Mouse (Mus musculus) lung, embryonic 15.5 days (tissue): ENCODE measurements around the gene Cldn2. TPM values are rescaled to one million over a fixed set of nuclear protein-coding genes. Genes with fewer than 3 reads are reported as not detected.
"Not testable (repeated sequence)": the region's sequence is repeated elsewhere in the genome, so short reads cannot be mapped to it uniquely, and the experiment has no call there.

Source experiments
- ATAC-seq: fragments of 200-750 bp; cut with Nextera tagmentation; 2 replicates; pipeline ENCODE4 v1.8.0; 2017; ENCODE audit warnings: moderate number of reproducible peaks, borderline replicate concordance; ENCODE audit not compliant: low FRiP score, low TSS enrichment; ENCODE audit errors: extremely low read depth
- H3K27ac ChIP-seq: fragments of 300-500 bp; sonication (generic); 2 replicates; pipeline ENCODE4 v1.5.1; 2015; ENCODE audit warnings: moderate library complexity, mild to moderate bottlenecking, inconsistent platforms
- H3K27me3 ChIP-seq: fragments of 300-500 bp; sonication (generic); 2 replicates; pipeline ENCODE4 v1.6.1; 2015; ENCODE audit warnings: inconsistent platforms
- H3K36me3 ChIP-seq: fragments of 300-500 bp; sonication (generic); 2 replicates; pipeline ENCODE4 v1.6.1; 2015; ENCODE audit warnings: inconsistent platforms
- H3K4me1 ChIP-seq: fragments of 300-500 bp; sonication (generic); 2 replicates; pipeline ENCODE4 v1.6.1; 2015; ENCODE audit warnings: inconsistent platforms
- H3K4me2 ChIP-seq: fragments of 300-500 bp; sonication (generic); 2 replicates; pipeline ENCODE4 v1.6.1; 2015; ENCODE audit warnings: inconsistent platforms, mild to moderate bottlenecking, moderate library complexity
- H3K4me3 ChIP-seq: fragments of 300-500 bp; sonication (generic); 2 replicates; pipeline ENCODE4 v1.5.1; 2015; ENCODE audit warnings: mild to moderate bottlenecking, inconsistent platforms
- H3K9ac ChIP-seq: fragments of 300-500 bp; sonication (generic); 2 replicates; pipeline ENCODE4 v1.6.1; 2015; ENCODE audit warnings: inconsistent platforms
- H3K9me3 ChIP-seq: fragments of 300-500 bp; sonication (generic); 2 replicates; pipeline ENCODE4 v1.6.1; 2016; ENCODE audit warnings: inconsistent platforms
- WGBS: fragments of 180-500 bp; shearing (Covaris S2); methylation state at CpG from one replicate; pipeline ENCODE4 v1.1.7; 2015; 5-methylcytosine and 5-hydroxymethylcytosine counted together
- polyA plus RNA-seq: library from polyadenylated mRNA; unstranded; fragments of >200 nt; fragmentation: Nextera tagmentation; extraction: Ambion mirVana; gene quantifications from 2 replicates; pipeline ENCODE4 v1.2.1, GENCODE M21; 2015

The Cldn2 gene
- polyA plus RNA-seq: 0.16 and 0.50 TPM in 2 replicates

GRCm38 (mm10) chrX:139800406-139800878 is at the start of gene Cldn2:
Gene Cldn2 (plus strand): TSS chrX:139800828.
- H3K4me2 ChIP-seq: no peak within 1 kb of the TSS

GRCm38 (mm10) chrX:139751855-139752254 is 48.8 kb upstream of the Cldn2 start:
- Histone ChIP-seq H3K27ac (no peak overlapping the region), H3K36me3 (no peaks in the 10 kb centered on the region), H3K9ac (no peak overlapping the region), H3K4me2 (no peak overlapping the region), H3K27me3 (no peaks in the 10 kb centered on the region), H3K4me1 (no peaks in the 10 kb centered on the region), H3K4me3 (no peak overlapping the region), H3K9me3 (no peaks in the 10 kb centered on the region)
- ATAC-seq: no peak
- 0% methylated on average over 1 of the region's 1 CpGs for WGBS

More at GRCm38 (mm10) chrX:139800406-139800878, at the start of gene Cldn2:
- no peak for ATAC-seq
- H3K27ac ChIP-seq: no peak within 1 kb of the TSS
- no peaks in the 10 kb centered on the region for H3K27me3 ChIP-seq
- H3K36me3 ChIP-seq: no peaks in the 10 kb centered on the region
- H3K9ac ChIP-seq: no peak within 1 kb of the TSS
- no peak within 1 kb of the TSS for H3K4me3 ChIP-seq
- H3K9me3 ChIP-seq: no peaks in the 10 kb centered on the region
- 58% methylated on average over 8 of the region's 8 CpGs for WGBS
- H3K4me1 ChIP-seq: no peaks in the 10 kb centered on the region

- H3K9ac ChIP-seq, H3K9me3 ChIP-seq, H3K27me3 ChIP-seq, H3K4me3 ChIP-seq, H3K4me2 ChIP-seq, H3K27ac ChIP-seq, H3K4me1 ChIP-seq, H3K36me3 ChIP-seq, ATAC-seq: not testable (repeated sequence)
- WGBS: 64% methylated on average over 3 of the region's 3 CpGs
Observed at GRCm38 (mm10) chrX:139758634-139759033, 42.0 kb upstream of the Cldn2 start.

- Histone ChIP-seq H3K36me3 (no peaks in the 10 kb centered on the region), H3K4me3 (no peak overlapping the region), H3K9me3 (no peaks in the 10 kb centered on the region), H3K9ac (no peak overlapping the region), H3K4me1 (no peaks in the 10 kb centered on the region), H3K27ac (no peak overlapping the region), H3K27me3 (no peaks in the 10 kb centered on the region), H3K4me2 (no peak overlapping the region)
- WGBS: 69% methylated on average over 2 of the region's 2 CpGs
- no peak for ATAC-seq
Observed at GRCm38 (mm10) chrX:139762546-139762945, 38.1 kb upstream of the Cldn2 start.

GRCm38 (mm10) chrX:139769975-139770637 is 30.5 kb upstream of the Cldn2 start:
- Histone ChIP-seq H3K27ac (no peak overlapping the region), H3K4me2 (no peak overlapping the region), H3K27me3 (no peaks in the 10 kb centered on the region; the same call in 1 of the 2 replicates), H3K9ac (no peak overlapping the region), H3K36me3 (no peaks in the 10 kb centered on the region), H3K4me1 (0 out of 2 replicates have a peak, but pooled peaks cover 3% of the 10 kb centered on the region), H3K9me3 (no peaks in the 10 kb centered on the region), H3K4me3 (no peak overlapping the region)
- ATAC-seq: no peak
- WGBS: 59% methylated on average over 13 of the region's 13 CpGs

GRCm38 (mm10) chrX:139774309-139775083 is 26.1 kb upstream of the Cldn2 start:
- 0 out of 2 replicates have a peak, but pooled peaks cover 3% of the 10 kb centered on the region for H3K4me1 ChIP-seq
- H3K4me2 ChIP-seq: no peak overlapping the region
- no peak overlapping the region for H3K4me3 ChIP-seq
- no peaks in the 10 kb centered on the region for H3K27me3 ChIP-seq
- no peaks in the 10 kb centered on the region for H3K9me3 ChIP-seq
- H3K9ac ChIP-seq: no peak overlapping the region
- H3K27ac ChIP-seq: no peak overlapping the region
- ATAC-seq: peak; percentile 27; the same call in 1 of the 2 replicates
- 30% methylated on average over 18 of the region's 18 CpGs for WGBS
- no peaks in the 10 kb centered on the region for H3K36me3 ChIP-seq

- ATAC-seq: no peak
- Histone ChIP-seq H3K4me1 (0 out of 2 replicates have a peak, but pooled peaks cover 3% of the 10 kb centered on the region), H3K4me2 (no peak overlapping the region), H3K27me3 (no peaks in the 10 kb centered on the region), H3K4me3 (no peak overlapping the region), H3K36me3 (no peaks in the 10 kb centered on the region), H3K9ac (no peak overlapping the region), H3K9me3 (no peaks in the 10 kb centered on the region), H3K27ac (no peak overlapping the region)
- 64% methylated on average over 7 of the region's 7 CpGs for WGBS
Observed at GRCm38 (mm10) chrX:139775084-139775612, 25.5 kb upstream of the Cldn2 start.

GRCm38 (mm10) chrX:139777357-139777756 is 23.3 kb upstream of the Cldn2 start:
- H3K27ac ChIP-seq: no peak overlapping the region
- H3K9me3 ChIP-seq: no peaks in the 10 kb centered on the region
- 0 out of 2 replicates have a peak, but pooled peaks cover 9% of the 10 kb centered on the region for H3K4me1 ChIP-seq
- H3K9ac ChIP-seq: no peak overlapping the region
- H3K27me3 ChIP-seq: no peaks in the 10 kb centered on the region
- WGBS: 48% methylated on average over 4 of the region's 4 CpGs
- H3K4me2 ChIP-seq: no peak overlapping the region
- H3K4me3 ChIP-seq: no peak overlapping the region
- no peak for ATAC-seq
- H3K36me3 ChIP-seq: no peaks in the 10 kb centered on the region

- ATAC-seq: no peak
Observed at GRCm38 (mm10) chrX:139778886-139779285, 21.7 kb upstream of the Cldn2 start.

GRCm38 (mm10) chrX:139779401-139779800 is 21.2 kb upstream of the Cldn2 start:
- Histone ChIP-seq H3K9me3 (no peaks in the 10 kb centered on the region), H3K27me3 (no peaks in the 10 kb centered on the region), H3K4me1 (peaks cover 9% of the 10 kb centered on the region; the same call in 1 of the 2 replicates), H3K4me3 (no peak overlapping the region), H3K27ac (no peak overlapping the region), H3K4me2 (no peak overlapping the region), H3K36me3 (no peaks in the 10 kb centered on the region), H3K9ac (no peak overlapping the region)
- ATAC-seq: no peak
- 54% methylated on average over 5 of the region's 5 CpGs for WGBS

More at GRCm38 (mm10) chrX:139778886-139779285, 21.7 kb upstream of the Cldn2 start:
- Histone ChIP-seq H3K9ac (no peak overlapping the region), H3K36me3 (no peaks in the 10 kb centered on the region), H3K27me3 (no peaks in the 10 kb centered on the region), H3K4me1 (peaks cover 9% of the 10 kb centered on the region; the same call in 1 of the 2 replicates), H3K27ac (no peak overlapping the region), H3K4me2 (no peak overlapping the region), H3K4me3 (no peak overlapping the region), H3K9me3 (no peaks in the 10 kb centered on the region)
- 50% methylated on average over 1 of the region's 1 CpGs for WGBS

- Histone ChIP-seq H3K9ac (no peak overlapping the region), H3K27me3 (no peaks in the 10 kb centered on the region), H3K36me3 (no peaks in the 10 kb centered on the region), H3K4me1 (peaks cover 6% of the 10 kb centered on the region; the same call in 1 of the 2 replicates), H3K4me3 (no peak overlapping the region), H3K9me3 (no peaks in the 10 kb centered on the region), H3K4me2 (no peak overlapping the region), H3K27ac (no peak overlapping the region)
- 0 out of 2 replicates have a peak, but pooled peaks have one; percentile 37 for ATAC-seq
- WGBS: 14% methylated on average over 3 of the region's 3 CpGs
Observed at GRCm38 (mm10) chrX:139780988-139781387, 19.6 kb upstream of the Cldn2 start.
